Mouse (Mus musculus) gastrocnemius, adult 2 months (tissue): ENCODE measurements around the gene Npff. TPM values are rescaled to one million over a fixed set of nuclear protein-coding genes. Genes with fewer than 3 reads are reported as not detected.

Experiments used
- DNase-seq: peaks from one replicate; pipeline ENCODE4 v3.0.0; 2022
- H3K27ac ChIP-seq: fragments of 200-600 bp; 2 replicates; pipeline ENCODE4 v1.8.1; 2022; ENCODE audit warnings: mild to moderate bottlenecking
- H3K4me3 ChIP-seq: fragments of 200-600 bp; 2 replicates; pipeline ENCODE4 v1.8.1; 2022; ENCODE audit warnings: mild to moderate bottlenecking, moderate library complexity
- CTCF ChIP-seq: fragments of 200-600 bp; IDR thresholded peaks from 2 replicates; pipeline ENCODE4 v1.8.1; 2022; ENCODE audit warnings: antibody characterized with exemption, mild to moderate bottlenecking, moderate library complexity
- intact Hi-C: fragments of 180-260 bp; cut with DNase I; formaldehyde crosslinking; loops from one replicate; pipeline ENCODE4 v1.15.1; 2025
- total RNA-seq, 2 experiments: library from RNA; stranded (reverse); gene quantifications; 2 replicates each; pipeline ENCODE4 v1.2.3; 2021

The Npff gene
- total RNA-seq, 2 experiments from 2014 or later = 2.6 TPM

GRCm38 (mm10) chr15:102517631-102517975 is 7.1 kb downstream of the Npff start:
- peak overlapping the region; percentile 99 for H3K27ac ChIP-seq
- intact Hi-C loops = loop anchor here (5.0 kb wide), 1 partner anchor 45 kb away; the partner anchor contains the start of gene Pcbp2
- peak overlapping the region; percentile 84 for H3K4me3 ChIP-seq
- TF ChIP-seq CTCF = no peak
- DNase-seq = no peak

GRCm38 (mm10) chr15:102516728-102517404 is 7.9 kb downstream of the Npff start, which contains the start of gene Map3k12:
Gene Map3k12, minus strand, starts transcription at chr15:102517064.
- TF ChIP-seq CTCF = no peak
- intact Hi-C loops = loop anchor here (5.0 kb wide), 1 partner anchor 45 kb away; the partner anchor contains the start of gene Pcbp2
- peak; percentile 84 for DNase-seq
- Histone ChIP-seq H3K27ac (peak within 1 kb of the TSS; percentile 99), H3K4me3 (peak within 1 kb of the TSS; percentile 84)

DNA sequence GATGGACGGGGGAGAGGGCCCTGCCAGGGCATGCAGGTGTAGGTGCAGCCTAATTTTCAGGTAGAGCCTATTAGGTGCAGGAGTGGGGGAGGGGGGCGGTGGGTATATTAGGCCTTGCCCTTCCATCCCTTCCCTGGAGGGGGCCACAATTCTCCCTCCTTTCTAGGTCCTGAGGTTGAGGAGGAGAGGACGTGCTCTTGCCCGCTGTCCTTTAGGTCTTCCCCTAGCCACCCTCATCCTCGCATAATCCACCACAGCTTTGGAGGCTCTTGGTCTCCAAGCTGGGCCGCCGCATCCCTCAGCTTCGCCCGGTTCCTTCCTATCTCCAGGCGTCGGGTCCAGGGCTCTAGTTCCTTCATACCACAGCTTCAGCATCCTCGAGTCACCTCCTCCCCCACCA is 8.4 kb downstream of the Npff start:
- no peak for DNase-seq
- intact Hi-C loops = loop anchor here (5.0 kb wide), 1 partner anchor 44 kb away; the partner anchor contains the start of gene Pcbp2
- TF ChIP-seq CTCF = no peak
- H3K4me3 ChIP-seq = peak overlapping the region; percentile 84
- peak overlapping the region; percentile 99 for H3K27ac ChIP-seq

GRCm38 (mm10) chr15:102515791-102516190 is 9.0 kb downstream of the Npff start:
- TF ChIP-seq CTCF = no peak
- H3K27ac ChIP-seq = peak overlapping the region; percentile 99
- intact Hi-C loops = loop anchor here (5.0 kb wide), 1 partner anchor 43 kb away; the partner anchor contains the start of gene Pcbp2
- H3K4me3 ChIP-seq = peak overlapping the region; percentile 84
- DNase-seq = no peak

DNA sequence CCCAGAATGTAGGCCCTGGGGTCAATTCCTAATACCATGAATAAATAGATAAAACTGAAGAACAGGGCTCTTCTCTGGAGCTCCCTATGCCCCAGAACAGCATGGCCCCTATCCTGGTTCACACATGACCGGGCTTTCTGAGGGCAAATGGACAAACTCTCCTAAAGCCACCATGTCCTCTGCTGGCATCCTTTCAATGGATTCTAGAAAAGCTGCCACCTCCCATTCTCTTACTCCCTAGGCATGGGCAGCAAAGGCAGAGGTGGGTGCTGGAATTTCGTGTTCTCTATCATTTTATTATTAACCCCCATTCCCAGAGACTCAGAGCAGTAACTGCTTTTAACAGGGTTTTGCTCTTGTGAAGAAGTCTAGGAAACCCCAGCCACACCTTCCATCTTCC is 9.5 kb downstream of the Npff start:
- DNase-seq = no peak
- TF ChIP-seq CTCF = no peak
- intact Hi-C loops = loop anchor here (5.0 kb wide), 1 partner anchor 43 kb away; the partner anchor contains the start of gene Pcbp2

DNA sequence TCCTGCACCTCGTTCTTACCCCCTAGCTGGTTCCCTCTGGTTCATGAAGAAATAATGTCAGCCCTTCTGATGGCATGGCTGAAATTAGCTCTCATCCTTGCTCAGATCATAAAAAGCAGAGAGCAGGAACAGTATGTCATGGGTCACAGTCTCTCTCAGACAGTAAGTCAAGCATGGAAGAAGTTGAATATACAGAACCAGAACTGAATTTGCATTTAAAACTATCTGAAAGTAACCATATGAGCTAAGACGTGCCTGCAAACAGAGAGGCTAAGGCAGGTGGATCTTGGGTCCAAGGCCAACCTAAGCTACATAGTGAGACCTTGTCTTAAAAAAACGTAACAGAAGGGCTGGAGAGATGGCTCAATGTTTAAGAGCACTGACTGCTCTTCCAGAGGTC is 11.7 kb downstream of the Npff start:
- TF ChIP-seq CTCF = no peak
- Histone ChIP-seq H3K27ac (no peak overlapping the region), H3K4me3 (no peak overlapping the region)
- DNase-seq = no peak
- intact Hi-C loops = no loop called here

More for the DNA sequence above, 9.5 kb downstream of the Npff start:
- no peak overlapping the region for H3K4me3 ChIP-seq
- H3K27ac ChIP-seq = no peak overlapping the region

- no peak overlapping the region for H3K27ac ChIP-seq
- H3K4me3 ChIP-seq = no peak overlapping the region
- DNase-seq = no peak
- intact Hi-C loops = no loop called here
- no peak for TF ChIP-seq CTCF
These were observed 12.3 kb downstream of the Npff start for GRCm38 (mm10) chr15:102512471-102512870.

- intact Hi-C loops = no loop called here
- Histone ChIP-seq H3K27ac (no peak overlapping the region), H3K4me3 (no peak overlapping the region)
- TF ChIP-seq CTCF = no peak
- no peak for DNase-seq
These were observed 12.7 kb downstream of the Npff start for GRCm38 (mm10) chr15:102512010-102512409.

DNA sequence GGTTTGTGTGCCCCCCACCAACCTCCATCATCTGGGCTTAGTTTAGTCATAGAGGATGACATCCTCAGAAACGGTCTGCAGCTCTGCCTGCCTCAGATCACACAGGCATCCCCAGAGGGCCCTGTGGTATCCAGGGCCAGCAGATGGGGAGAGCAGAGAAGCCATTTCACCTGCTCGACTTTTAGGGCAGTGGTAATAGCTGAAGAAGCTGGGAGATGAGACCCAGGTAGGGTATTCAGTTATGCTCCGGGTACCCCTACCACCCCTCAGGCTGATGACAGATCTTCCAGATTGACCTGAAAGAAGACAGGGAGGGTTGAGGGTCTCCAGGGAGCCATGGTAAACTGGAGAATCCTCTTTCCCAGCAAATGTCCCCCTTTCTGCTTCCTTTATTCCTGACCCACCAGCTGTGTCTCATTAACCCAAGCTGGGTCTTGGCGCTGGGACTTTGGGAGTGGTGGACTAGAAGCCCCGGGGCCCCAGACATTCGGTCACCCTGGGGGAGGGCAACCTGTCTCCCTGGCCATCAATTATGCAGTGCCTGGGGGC is 13.4 kb downstream of the Npff start:
- peak overlapping the region; percentile 78; the same call in 1 of the 2 replicates for H3K27ac ChIP-seq
- TF ChIP-seq CTCF = no peak
- H3K4me3 ChIP-seq = peak overlapping the region; percentile 73
- intact Hi-C loops = no loop called here
- no peak for DNase-seq

DNA sequence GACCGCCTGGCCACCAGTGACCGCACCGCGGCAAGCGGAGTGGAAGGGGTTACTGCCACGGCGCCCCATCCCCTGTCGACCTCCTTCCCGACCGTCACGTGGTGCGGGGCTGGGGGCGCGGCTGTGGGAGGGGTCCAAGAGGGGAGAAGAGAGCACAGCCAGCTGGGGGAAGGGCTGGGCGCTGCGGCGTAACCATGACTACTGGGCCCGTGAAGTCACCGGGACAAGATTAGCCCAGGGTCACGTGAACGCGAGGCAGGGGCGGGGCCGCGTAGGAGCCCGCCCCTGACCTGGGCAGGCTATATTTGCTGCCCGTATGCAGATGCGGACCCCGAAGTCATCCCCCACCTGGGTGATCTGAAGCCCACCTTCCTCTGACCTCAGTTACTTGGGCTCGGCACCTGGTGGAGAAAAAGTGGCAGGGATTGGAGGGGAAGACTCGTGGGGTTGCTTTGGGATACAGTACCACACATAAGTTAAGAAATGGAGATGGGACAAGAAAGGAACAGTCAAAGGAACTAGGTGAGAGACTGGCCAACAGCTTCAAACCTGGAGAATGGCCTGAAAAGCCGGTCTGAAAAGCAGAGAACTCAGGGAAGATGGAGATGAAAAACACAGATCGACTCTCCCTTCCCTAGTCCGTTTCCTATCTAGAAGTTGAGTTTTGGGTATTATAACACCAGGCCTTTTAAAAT is 14.0 kb downstream of the Npff start:
- Histone ChIP-seq H3K4me3 (peak overlapping the region; percentile 73), H3K27ac (peak overlapping the region; percentile 78)
- TF ChIP-seq CTCF = no peak
- peak; percentile 88 for DNase-seq
- intact Hi-C loops = no loop called here

GRCm38 (mm10) chr15:102510110-102510509 is 14.6 kb downstream of the Npff start:
- no peak for TF ChIP-seq CTCF
- intact Hi-C loops = no loop called here
- H3K4me3 ChIP-seq = peak overlapping the region; percentile 73
- H3K27ac ChIP-seq = peak overlapping the region; percentile 78
- peak; percentile 16 for DNase-seq

GRCm38 (mm10) chr15:102508336-102508735 is 16.4 kb downstream of the Npff start:
- intact Hi-C loops = no loop called here
- no peak overlapping the region for H3K27ac ChIP-seq
- no peak for DNase-seq

GRCm38 (mm10) chr15:102507561-102507960 is 17.2 kb downstream of the Npff start:
- Histone ChIP-seq H3K27ac (no peak overlapping the region), H3K4me3 (no peak overlapping the region)
- DNase-seq = no peak
- TF ChIP-seq CTCF = no peak
- intact Hi-C loops = no loop called here

More at GRCm38 (mm10) chr15:102508336-102508735, 16.4 kb downstream of the Npff start:
- H3K4me3 ChIP-seq = no peak overlapping the region
- no peak for TF ChIP-seq CTCF
